Mouse (Mus musculus) embryo, embryonic 11 days (tissue): ENCODE measurements around the gene Dnah14.
"Not testable (repeated sequence)": the region's sequence is repeated elsewhere in the genome, so short reads cannot be mapped to it uniquely, and the experiment has no call there.

Source experiments
- DNase-seq: peaks from one replicate; pipeline ENCODE4 v3.0.0-alpha.2; 2015

The Dnah14 gene

GRCm38 (mm10) chr1:181611118-181611517 lies 34.8 kb downstream of the Dnah14 start:
- DNase-seq = peak; percentile 54

GRCm38 (mm10) chr1:181615866-181616491 lies 39.6 kb downstream of the Dnah14 start:
- peak; percentile 85 for DNase-seq

- DNase-seq = peak; percentile 43
Observed at GRCm38 (mm10) chr1:181617332-181617731, 41.0 kb downstream of the Dnah14 start.

- DNase-seq = no peak
Observed at GRCm38 (mm10) chr1:181623149-181623680, 46.9 kb downstream of the Dnah14 start.

- no peak for DNase-seq
Observed at GRCm38 (mm10) chr1:181624876-181625275, 48.5 kb downstream of the Dnah14 start.

- DNase-seq = no peak
Observed at GRCm38 (mm10) chr1:181628276-181628675, 51.9 kb downstream of the Dnah14 start.

- DNase-seq = peak; percentile 50
Observed at GRCm38 (mm10) chr1:181631371-181631770, 55.0 kb downstream of the Dnah14 start.

GRCm38 (mm10) chr1:181637997-181638713 lies 61.8 kb downstream of the Dnah14 start:
- no peak for DNase-seq

- no peak for DNase-seq
Observed at GRCm38 (mm10) chr1:181640383-181640782, 64.0 kb downstream of the Dnah14 start.

- DNase-seq = peak; percentile 54
Observed at GRCm38 (mm10) chr1:181647467-181647866, 71.1 kb downstream of the Dnah14 start.

- no peak for DNase-seq
Observed at GRCm38 (mm10) chr1:181653481-181653880, 77.1 kb downstream of the Dnah14 start.

- no peak for DNase-seq
Observed at GRCm38 (mm10) chr1:181656421-181656820, 80.1 kb downstream of the Dnah14 start.

GRCm38 (mm10) chr1:181666801-181667200 lies 90.4 kb downstream of the Dnah14 start:
- no peak for DNase-seq

- no peak for DNase-seq
Observed at GRCm38 (mm10) chr1:181694729-181695498, 118.6 kb downstream of the Dnah14 start.

- DNase-seq = peak; percentile 24
Observed at GRCm38 (mm10) chr1:181728707-181729106, 152.3 kb downstream of the Dnah14 start.

GRCm38 (mm10) chr1:181733517-181733916 lies 157.2 kb downstream of the Dnah14 start:
- no peak for DNase-seq

GRCm38 (mm10) chr1:181740259-181740658 lies 163.9 kb downstream of the Dnah14 start:
- DNase-seq = no peak

GRCm38 (mm10) chr1:181742251-181742885 lies 166.0 kb downstream of the Dnah14 start:
- DNase-seq = no peak

GRCm38 (mm10) chr1:181769392-181769791 lies 193.0 kb downstream of the Dnah14 start:
- peak; percentile 41 for DNase-seq

GRCm38 (mm10) chr1:181771871-181772270 lies 195.5 kb downstream of the Dnah14 start:
- DNase-seq = no peak

GRCm38 (mm10) chr1:181776541-181776940 lies 200.2 kb downstream of the Dnah14 start:
- no peak for DNase-seq

GRCm38 (mm10) chr1:181782600-181782999 lies 206.2 kb downstream of the Dnah14 start:
- DNase-seq = not testable (repeated sequence)

- no peak for DNase-seq
Observed at GRCm38 (mm10) chr1:181789952-181790351, 213.6 kb downstream of the Dnah14 start.
